Comparison of ENCODE assay signal across 9 mouse cellular contexts in the genomic region with DNA sequence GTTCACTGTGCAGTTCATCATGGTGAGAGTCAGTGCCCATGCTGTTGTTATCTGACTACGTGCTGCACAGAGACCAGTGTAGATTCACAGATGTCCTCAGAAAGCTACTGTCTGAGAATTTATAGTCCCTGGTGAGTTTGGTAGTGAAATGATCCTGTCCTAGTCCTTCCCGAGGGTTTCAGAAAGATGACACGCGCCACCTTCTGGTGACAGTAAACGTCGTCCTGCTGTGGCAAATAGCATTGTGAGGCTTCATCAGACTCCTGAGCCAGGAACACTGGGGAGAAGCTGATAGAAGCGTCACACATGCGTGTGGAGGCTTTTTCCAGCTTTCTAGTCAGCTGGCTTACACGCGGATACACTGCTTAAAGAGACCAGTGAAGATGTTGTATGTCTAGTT.
DNase-seq lines count a peak whose midpoint lies in the region; ATAC-seq and TF ChIP-seq lines count a peak whose summit lies in the region.
"Had no signal": no experiment of that assay in that cellular context is flagged by ENCODE, and none has a peak within 500 bp of the region (broad histone marks: within the 10 kb centered on the region; RNA-seq: fewer than 3 reads in every experiment).

No protein-coding gene starts in this region.

- no peak overlapping the region for H3K4me2 ChIP-seq in intestine, postnatal 0 days (replicated peaks; ENCODE audit: low read depth)
- no peak overlapping the region for H3K4me2 ChIP-seq in midbrain, embryonic 14.5 days (ENCODE audit: low read length)
- H3K4me2 ChIP-seq in stomach, embryonic 16.5 days (ENCODE audit: low read depth, low read length): no peak overlapping the region

- no peaks in the 10 kb centered on the region for H3K36me3 ChIP-seq in thymus, adult 2 months (ENCODE audit: control insufficient read depth, insufficient read depth, low read length)
- peaks cover 86% of the 10 kb centered on the region for H3K36me3 ChIP-seq in intestine, postnatal 0 days (ENCODE audit: control insufficient read depth, insufficient read depth)
- peaks cover 18% of the 10 kb centered on the region; the same call in 1 of the 2 replicates for H3K36me3 ChIP-seq in midbrain, embryonic 14.5 days (ENCODE audit: control insufficient read depth, insufficient read depth, low read length)
- H3K36me3 ChIP-seq in stomach, embryonic 16.5 days (ENCODE audit: control insufficient read depth, insufficient read depth, low read length): peaks cover 7% of the 10 kb centered on the region
- H3K36me3 ChIP-seq: G1E had no signal

- no peaks in the 10 kb centered on the region for H3K9me3 ChIP-seq in intestine, postnatal 0 days (ENCODE audit: control insufficient read depth)
- no peaks in the 10 kb centered on the region for H3K9me3 ChIP-seq in midbrain, embryonic 14.5 days (ENCODE audit: control insufficient read depth, low read length)
- no peaks in the 10 kb centered on the region for H3K9me3 ChIP-seq in stomach, embryonic 16.5 days (replicated peaks; ENCODE audit: control insufficient read depth, low read length)

- no peak overlapping the region for H3K27ac ChIP-seq in thymus, adult 2 months (ENCODE audit: control insufficient read depth, insufficient read depth, low read length)
- no peak overlapping the region for H3K27ac ChIP-seq in intestine, postnatal 0 days (ENCODE audit: low read depth, low read length)
- no peak overlapping the region for H3K27ac ChIP-seq in midbrain, embryonic 14.5 days (replicated peaks; ENCODE audit: low read depth, low read length)
- no peak overlapping the region for H3K27ac ChIP-seq in stomach, embryonic 16.5 days (ENCODE audit: low read length)

- no peak overlapping the region for H3K4me3 ChIP-seq in thymus, adult 2 months (ENCODE audit: control insufficient read depth, insufficient read depth, low read length)
- H3K4me3 ChIP-seq in intestine, postnatal 0 days (ENCODE audit: low read depth, low read length): no peak overlapping the region
- H3K4me3 ChIP-seq in midbrain, embryonic 14.5 days (replicated peaks; ENCODE audit: low read depth, low read length): no peak overlapping the region
- H3K4me3 ChIP-seq in stomach, embryonic 16.5 days (replicated peaks; ENCODE audit: low read length): no peak overlapping the region

- no peak for TF ChIP-seq CTCF in thymus, adult 2 months (IDR thresholded peaks at IDR 0.05; ENCODE audit: borderline replicate concordance, control insufficient read depth, extremely low read depth, insufficient read depth, low read length, poor library complexity)
- TF ChIP-seq CTCF in intestine, postnatal 0 days (IDR thresholded peaks at IDR 0.05; ENCODE audit: low read depth): peak; percentile 87

- H3K27me3 ChIP-seq in thymus, adult 2 months (ENCODE audit: control insufficient read depth, insufficient read depth, low read length): no peaks in the 10 kb centered on the region
- no peaks in the 10 kb centered on the region for H3K27me3 ChIP-seq in intestine, postnatal 0 days (replicated peaks; ENCODE audit: control insufficient read depth, insufficient read depth, low read length)
- no peaks in the 10 kb centered on the region for H3K27me3 ChIP-seq in midbrain, embryonic 14.5 days (ENCODE audit: control insufficient read depth, insufficient read depth, low read length)
- H3K27me3 ChIP-seq in stomach, embryonic 16.5 days (ENCODE audit: control insufficient read depth, insufficient read depth, low read length): no peaks in the 10 kb centered on the region

- peak; percentile 22 for DNase-seq in thymus, adult 2 months
- DNase-seq in thymus, adult 18-20 months: no peak
- peak; percentile 85 for DNase-seq in embryo, embryonic 11 days
- peak; percentile 35 to 69 for DNase-seq in gastrocnemius, postnatal 4 days (ENCODE audit: low spot score in 2 of 2)
- DNase-seq in left cerebral cortex, adult 9 months (ENCODE audit: low spot score in 2 of 2): peak; percentile 58 to 94
- DNase-seq in midbrain, embryonic 14.5 days: peak; percentile 90

- H3K4me1 ChIP-seq in thymus, adult 2 months (replicated peaks; ENCODE audit: control insufficient read depth, insufficient read depth, low read length): no peaks in the 10 kb centered on the region
- H3K4me1 ChIP-seq in intestine, postnatal 0 days (replicated peaks; ENCODE audit: control insufficient read depth, insufficient read depth, low read length): peaks cover 1% of the 10 kb centered on the region; the same call in 1 of the 2 replicates
- no peaks in the 10 kb centered on the region for H3K4me1 ChIP-seq in midbrain, embryonic 14.5 days (ENCODE audit: control insufficient read depth, insufficient read depth, low read length)
- H3K4me1 ChIP-seq in stomach, embryonic 16.5 days (ENCODE audit: control insufficient read depth, insufficient read depth, low read length): peaks cover 4% of the 10 kb centered on the region; the same call in 1 of the 2 replicates

- H3K9ac ChIP-seq in intestine, postnatal 0 days (ENCODE audit: low read depth, low read length): no peak overlapping the region
- H3K9ac ChIP-seq in midbrain, embryonic 14.5 days (replicated peaks; ENCODE audit: low read length): no peak overlapping the region
- 0 out of 2 replicates have a peak overlapping the region, but pooled peaks have one; percentile 5 for H3K9ac ChIP-seq in stomach, embryonic 16.5 days (ENCODE audit: low read length)

- ATAC-seq in intestine, postnatal 0 days: no peak
- ATAC-seq in midbrain, embryonic 14.5 days (ENCODE audit: low FRiP score, low TSS enrichment): no peak; the same call in 1 of the 2 replicates
- ATAC-seq in stomach, embryonic 16.5 days (ENCODE audit: insufficient read depth, low FRiP score): peak; percentile 38; the same call in 1 of the 2 replicates

- 40% methylated on average over 10 of the region's 10 CpGs for WGBS in thymus, adult 2 months
- 33% methylated on average over 10 of the region's 10 CpGs for WGBS in intestine, postnatal 0 days
- 36% methylated on average over 10 of the region's 10 CpGs for WGBS in midbrain, embryonic 14.5 days
- 28% methylated on average over 10 of the region's 10 CpGs for WGBS in stomach, embryonic 16.5 days

- no peak for TF ChIP-seq POLR2A in thymus, adult 2 months (IDR thresholded peaks at IDR 0.05; ENCODE audit: control insufficient read depth, extremely low read depth, insufficient read depth, low read length, poor library complexity)

Comparison
In these comparisons a context has a peak if more than half of its experiments do, and no peak if none do; other contexts are left out.
1. DNase-seq: peak in thymus, adult 2 months (single experiment), embryo, embryonic 11 days (single experiment), gastrocnemius, postnatal 4 days (2 of 2), left cerebral cortex, adult 9 months (2 of 2) and midbrain, embryonic 14.5 days (single experiment); none in thymus, adult 18-20 months (0 of 2).